Mouse (Mus musculus) neural tube, embryonic 15.5 days (tissue): Measurements from ENCODE around the gene Cpt1a. TPM values are rescaled to one million over a fixed set of nuclear protein-coding genes. Genes with fewer than 3 reads are reported as not detected.

Experiments
- ATAC-seq: fragments of 200-750 bp; cut with Nextera tagmentation; 2 replicates; pipeline ENCODE4 v1.8.0; 2017; ENCODE audit warnings: mild to moderate bottlenecking, moderate TSS enrichment, moderate library complexity; ENCODE audit not compliant: low FRiP score
- H3K27ac ChIP-seq: fragments of 300-500 bp; sonication (generic); replicated peaks from 2 replicates; pipeline ENCODE4 v1.5.1; 2015; ENCODE audit warnings: mild to moderate bottlenecking, inconsistent platforms
- H3K27me3 ChIP-seq: fragments of 300-500 bp; sonication (generic); replicated peaks from 2 replicates; pipeline ENCODE4 v1.6.1; 2015; ENCODE audit warnings: inconsistent platforms
- H3K36me3 ChIP-seq: fragments of 300-500 bp; sonication (generic); 2 replicates; pipeline ENCODE4 v1.6.1; 2015; ENCODE audit warnings: inconsistent platforms
- H3K4me1 ChIP-seq: fragments of 300-500 bp; sonication (generic); 2 replicates; pipeline ENCODE4 v1.6.1; 2015; ENCODE audit warnings: inconsistent platforms
- H3K4me2 ChIP-seq: fragments of 300-500 bp; sonication (generic); 2 replicates; pipeline ENCODE4 v1.6.1; 2015; ENCODE audit warnings: inconsistent platforms, mild to moderate bottlenecking, moderate library complexity
- H3K4me3 ChIP-seq: fragments of 300-500 bp; sonication (generic); replicated peaks from 2 replicates; pipeline ENCODE4 v1.5.1; 2015; ENCODE audit warnings: mild to moderate bottlenecking, inconsistent platforms
- H3K9ac ChIP-seq: fragments of 300-500 bp; sonication (generic); replicated peaks from 2 replicates; pipeline ENCODE4 v1.6.1; 2015; ENCODE audit warnings: mild to moderate bottlenecking, inconsistent platforms
- H3K9me3 ChIP-seq: fragments of 300-500 bp; sonication (generic); replicated peaks from 2 replicates; pipeline ENCODE4 v1.6.1; 2016; ENCODE audit warnings: inconsistent platforms
- WGBS: fragments of 180-500 bp; shearing (Covaris S2); methylation state at CpG from one replicate; pipeline ENCODE4 v1.1.7; 2015; ENCODE audit warnings: mixed read lengths; 5-methylcytosine and 5-hydroxymethylcytosine counted together
- polyA plus RNA-seq: library from polyadenylated mRNA; unstranded; fragments of >200 nt; fragmentation: Nextera tagmentation; extraction: Ambion mirVana; gene quantifications from 2 replicates; pipeline ENCODE4 v1.2.1, GENCODE M21; 2015

Cpt1a gene
- polyA plus RNA-seq, 1 experiment from 2014 or later = 14.7 TPM

DNA sequence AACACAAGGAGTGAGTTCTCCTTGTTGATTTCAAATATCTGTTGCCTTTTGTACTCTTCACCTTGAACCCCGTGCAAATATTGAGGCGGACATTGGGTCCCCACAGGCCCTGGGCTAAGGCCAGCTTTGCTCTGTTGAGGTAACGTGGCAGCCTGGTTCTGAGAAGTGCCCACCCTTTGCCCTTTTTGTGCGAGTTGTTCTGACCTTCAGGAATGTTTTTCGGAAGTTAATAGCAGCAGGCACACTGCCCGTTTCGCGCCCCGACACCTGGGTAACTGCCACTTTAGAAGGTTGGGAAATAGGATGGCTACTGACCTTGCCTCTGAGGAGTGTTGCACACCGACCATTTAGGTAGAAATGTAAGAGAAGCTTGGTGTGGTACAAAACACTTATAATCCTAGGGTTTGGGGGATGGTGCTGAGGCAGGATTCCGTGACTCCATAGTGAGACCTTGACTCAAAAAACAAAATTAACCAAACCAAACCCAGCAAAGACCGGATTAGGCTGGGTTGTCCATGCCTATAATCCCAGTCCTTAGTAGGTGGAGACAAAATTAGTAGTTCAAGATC, 4.4 kb downstream of the Cpt1a start:
- H3K36me3 ChIP-seq = no peaks in the 10 kb centered on the region

GRCm38 (mm10) chr19:3333247-3333646, 11.1 kb downstream of the Cpt1a start:
- Histone ChIP-seq H3K27ac (no peak overlapping the region), H3K9ac (no peak overlapping the region), H3K4me3 (no peak overlapping the region), H3K4me2 (no peak overlapping the region), H3K4me1 (peaks cover 8% of the 10 kb centered on the region), H3K27me3 (0 out of 2 replicates have a peak, but pooled peaks cover 3% of the 10 kb centered on the region), H3K36me3 (no peaks in the 10 kb centered on the region), H3K9me3 (no peaks in the 10 kb centered on the region)
- 56% methylated on average over 6 of the region's 6 CpGs for WGBS
- no peak for ATAC-seq

More for the DNA sequence above, 4.4 kb downstream of the Cpt1a start:
- Histone ChIP-seq H3K4me2 (no peak overlapping the region), H3K27me3 (peaks cover 27% of the 10 kb centered on the region), H3K4me1 (peaks cover 50% of the 10 kb centered on the region), H3K27ac (peak overlapping the region; percentile 89), H3K4me3 (no peak overlapping the region), H3K9me3 (no peaks in the 10 kb centered on the region), H3K9ac (no peak overlapping the region)
- 86% methylated on average over 12 of the region's 12 CpGs for WGBS
- ATAC-seq = no peak

DNA sequence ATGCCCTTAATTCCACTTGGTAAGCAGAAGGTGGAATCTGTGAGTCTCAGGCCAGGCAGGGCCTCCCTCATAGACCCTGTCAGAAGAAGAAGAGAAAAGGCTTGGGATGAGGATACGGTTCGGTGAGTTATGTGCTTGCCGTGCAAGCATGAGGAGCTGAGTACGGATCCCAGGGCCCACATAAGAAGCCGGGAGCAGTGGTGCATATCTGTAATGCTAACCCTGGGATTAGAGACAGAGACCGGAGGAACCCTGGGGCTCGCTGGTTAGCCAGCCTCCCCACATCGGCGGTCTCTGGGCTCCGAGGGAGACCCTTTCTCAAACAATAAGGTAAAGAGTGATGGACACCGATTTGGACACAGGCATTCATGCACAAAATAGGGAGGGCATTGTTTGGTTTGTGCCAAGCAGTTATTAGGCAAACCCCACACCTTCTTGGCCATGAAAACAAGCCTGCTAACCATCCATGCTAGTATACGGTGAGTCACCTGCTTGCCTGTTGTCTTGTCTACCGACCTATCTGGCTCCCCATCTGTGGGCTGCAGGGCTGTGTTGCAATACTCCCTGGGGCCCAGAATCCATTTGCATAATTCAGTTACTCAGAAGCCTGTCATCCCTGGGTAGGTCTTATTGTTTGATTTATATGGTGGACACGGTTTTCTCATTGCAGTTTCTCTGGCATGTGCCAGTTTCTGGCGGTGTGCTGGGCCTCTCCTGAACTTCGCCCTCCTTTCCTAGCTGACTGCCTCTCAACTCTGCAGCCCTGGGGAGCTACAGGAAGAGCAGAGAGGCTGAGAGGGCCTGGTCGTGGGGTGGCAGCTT, 11.8 kb downstream of the Cpt1a start:
- Histone ChIP-seq H3K4me3 (no peak overlapping the region), H3K4me2 (no peak overlapping the region), H3K4me1 (peaks cover 8% of the 10 kb centered on the region), H3K27ac (no peak overlapping the region), H3K36me3 (no peaks in the 10 kb centered on the region), H3K9ac (no peak overlapping the region), H3K27me3 (0 out of 2 replicates have a peak, but pooled peaks cover under 1% of the 10 kb centered on the region), H3K9me3 (no peaks in the 10 kb centered on the region)
- 57% methylated on average over 17 of the region's 17 CpGs for WGBS
- no peak for ATAC-seq

GRCm38 (mm10) chr19:3334550-3334949, 12.4 kb downstream of the Cpt1a start:
- 86% methylated on average over 4 of the region's 4 CpGs for WGBS
- H3K4me1 ChIP-seq = peaks cover 8% of the 10 kb centered on the region
- no peak overlapping the region for H3K9ac ChIP-seq
- ATAC-seq = no peak
- H3K27me3 ChIP-seq = no peaks in the 10 kb centered on the region
- no peak overlapping the region for H3K27ac ChIP-seq
- no peaks in the 10 kb centered on the region for H3K36me3 ChIP-seq
- H3K4me3 ChIP-seq = no peak overlapping the region
- H3K9me3 ChIP-seq = no peaks in the 10 kb centered on the region
- H3K4me2 ChIP-seq = no peak overlapping the region

DNA sequence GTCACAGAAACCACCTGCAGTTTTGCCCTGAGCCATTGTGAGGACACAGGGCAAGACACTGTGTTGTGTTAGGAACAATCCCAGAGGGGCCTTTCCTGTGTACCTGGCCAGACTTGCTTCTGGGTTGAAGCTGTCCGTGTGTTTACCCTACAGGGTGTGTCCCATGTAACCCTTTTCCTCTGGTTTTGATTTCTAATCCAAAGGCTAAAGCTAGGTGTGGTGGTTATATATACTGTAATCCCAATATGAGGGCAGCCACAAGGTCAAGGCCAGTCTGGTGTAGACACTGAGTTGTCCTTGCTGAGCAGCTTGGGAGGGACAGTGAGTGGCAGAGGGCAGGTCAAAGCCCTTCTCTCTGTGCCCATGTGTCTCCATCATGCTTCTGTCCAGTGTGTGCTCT, 13.8 kb downstream of the Cpt1a start:
- no peak for ATAC-seq
- WGBS = 82% methylated on average over 1 of the region's 1 CpGs

GRCm38 (mm10) chr19:3336485-3337255, 14.5 kb downstream of the Cpt1a start:
- H3K27ac ChIP-seq = no peak overlapping the region
- no peak for ATAC-seq
- WGBS = 63% methylated on average over 8 of the region's 8 CpGs
- peaks cover 8% of the 10 kb centered on the region for H3K4me1 ChIP-seq
- no peak overlapping the region for H3K4me2 ChIP-seq
- H3K36me3 ChIP-seq = no peaks in the 10 kb centered on the region
- no peak overlapping the region for H3K9ac ChIP-seq
- no peak overlapping the region for H3K4me3 ChIP-seq
- no peaks in the 10 kb centered on the region for H3K27me3 ChIP-seq
- no peaks in the 10 kb centered on the region for H3K9me3 ChIP-seq

More for the DNA sequence above, 13.8 kb downstream of the Cpt1a start:
- Histone ChIP-seq H3K9ac (no peak overlapping the region), H3K9me3 (no peaks in the 10 kb centered on the region), H3K4me2 (no peak overlapping the region), H3K4me1 (peaks cover 8% of the 10 kb centered on the region), H3K4me3 (no peak overlapping the region), H3K27me3 (no peaks in the 10 kb centered on the region), H3K36me3 (no peaks in the 10 kb centered on the region), H3K27ac (no peak overlapping the region)

- H3K4me2 ChIP-seq = no peak overlapping the region
- 82% methylated on average over 8 of the region's 8 CpGs for WGBS
- no peaks in the 10 kb centered on the region for H3K9me3 ChIP-seq
- H3K36me3 ChIP-seq = no peaks in the 10 kb centered on the region
- H3K27me3 ChIP-seq = no peaks in the 10 kb centered on the region
- H3K4me1 ChIP-seq = peaks cover 3% of the 10 kb centered on the region; the same call in 1 of the 2 replicates
- no peak for ATAC-seq
- H3K27ac ChIP-seq = no peak overlapping the region
- no peak overlapping the region for H3K4me3 ChIP-seq
- H3K9ac ChIP-seq = no peak overlapping the region
These were observed 17.1 kb downstream of the Cpt1a start for GRCm38 (mm10) chr19:3339187-3339586.

- no peak for ATAC-seq
- Histone ChIP-seq H3K9ac (no peak overlapping the region), H3K9me3 (no peaks in the 10 kb centered on the region), H3K4me3 (no peak overlapping the region), H3K4me1 (no peaks in the 10 kb centered on the region), H3K27ac (no peak overlapping the region), H3K4me2 (no peak overlapping the region), H3K27me3 (no peaks in the 10 kb centered on the region), H3K36me3 (no peaks in the 10 kb centered on the region)
- WGBS = 82% methylated on average over 3 of the region's 3 CpGs
These were observed 18.9 kb downstream of the Cpt1a start for GRCm38 (mm10) chr19:3341021-3341420.

DNA sequence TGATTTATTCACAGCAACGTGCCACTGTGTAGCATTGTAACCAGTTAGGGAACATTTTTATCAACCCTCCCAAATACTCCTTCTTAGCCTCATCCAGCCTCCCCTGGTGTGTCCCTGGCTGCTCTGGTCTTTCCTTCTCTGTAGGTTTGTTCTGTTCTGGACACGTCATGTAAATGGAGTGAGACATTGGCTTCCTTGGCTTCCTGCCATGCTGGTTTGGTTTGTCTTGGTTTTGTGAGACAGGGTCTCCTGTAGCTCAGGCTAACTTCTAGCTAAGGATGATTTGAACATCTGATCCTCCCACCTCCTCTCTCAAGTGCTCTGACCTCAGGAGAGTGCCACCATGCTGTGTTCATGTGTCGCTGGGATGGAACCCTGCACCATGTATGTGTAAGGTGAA, 21.8 kb downstream of the Cpt1a start:
- WGBS = 70% methylated on average over 3 of the region's 3 CpGs

GRCm38 (mm10) chr19:3344636-3345544, 22.8 kb downstream of the Cpt1a start:
- no peak overlapping the region for H3K27ac ChIP-seq
- H3K4me2 ChIP-seq = no peak overlapping the region
- no peaks in the 10 kb centered on the region for H3K36me3 ChIP-seq
- ATAC-seq = no peak
- H3K4me1 ChIP-seq = no peaks in the 10 kb centered on the region
- H3K27me3 ChIP-seq = no peaks in the 10 kb centered on the region
- H3K9me3 ChIP-seq = no peaks in the 10 kb centered on the region
- H3K9ac ChIP-seq = no peak overlapping the region
- WGBS = 73% methylated on average over 8 of the region's 8 CpGs
- H3K4me3 ChIP-seq = no peak overlapping the region

More for the DNA sequence above, 21.8 kb downstream of the Cpt1a start:
- H3K9me3 ChIP-seq = no peaks in the 10 kb centered on the region
- H3K4me1 ChIP-seq = no peaks in the 10 kb centered on the region
- no peak overlapping the region for H3K4me3 ChIP-seq
- ATAC-seq = no peak
- no peaks in the 10 kb centered on the region for H3K36me3 ChIP-seq
- no peak overlapping the region for H3K9ac ChIP-seq
- H3K27me3 ChIP-seq = no peaks in the 10 kb centered on the region
- H3K4me2 ChIP-seq = no peak overlapping the region
- no peak overlapping the region for H3K27ac ChIP-seq

- no peaks in the 10 kb centered on the region for H3K36me3 ChIP-seq
- H3K4me1 ChIP-seq = no peaks in the 10 kb centered on the region
- H3K9ac ChIP-seq = no peak overlapping the region
- no peaks in the 10 kb centered on the region for H3K27me3 ChIP-seq
- no peak overlapping the region for H3K4me3 ChIP-seq
- no peaks in the 10 kb centered on the region for H3K9me3 ChIP-seq
- no peak for ATAC-seq
- 92% methylated on average over 1 of the region's 1 CpGs for WGBS
- no peak overlapping the region for H3K27ac ChIP-seq
- no peak overlapping the region for H3K4me2 ChIP-seq
These were observed 25.6 kb downstream of the Cpt1a start for GRCm38 (mm10) chr19:3347784-3348183.
